Comparison of ENCODE assay signal across 8 mouse cellular contexts in genomic region chrX:105921421-105921820, GRCm38 (mm10). TPM values are rescaled to one million over a fixed set of nuclear protein-coding genes. Genes with fewer than 3 reads are reported as not detected.
DNase-seq lines count a peak whose midpoint lies in the region; ATAC-seq lines count a peak whose summit lies in the region.

No protein-coding gene starts in this region.

- no peak overlapping the region for H3K4me3 ChIP-seq in limb, embryonic 11.5 days (ENCODE audit: low read depth, low read length)
- no peak overlapping the region for H3K4me3 ChIP-seq in limb, embryonic 10.5 days
- no peak overlapping the region for H3K4me3 ChIP-seq in midbrain, embryonic 13.5 days (replicated peaks)
- no peak overlapping the region for H3K4me3 ChIP-seq in intestine, embryonic 15.5 days (replicated peaks)

- WGBS in limb, embryonic 11.5 days, result 97% methylated on average over 2 of the region's 2 CpGs
- 91% methylated on average over 2 of the region's 2 CpGs for WGBS in limb, embryonic 10.5 days
- 95% methylated on average over 2 of the region's 2 CpGs for WGBS in midbrain, embryonic 13.5 days
- 87% methylated on average over 2 of the region's 2 CpGs for WGBS in intestine, embryonic 15.5 days

- H3K36me3 ChIP-seq in limb, embryonic 11.5 days (ENCODE audit: control insufficient read depth, insufficient read depth, low read length), result 0 out of 2 replicates have a peak, but pooled peaks cover 2% of the 10 kb centered on the region
- peaks cover 34% of the 10 kb centered on the region for H3K36me3 ChIP-seq in limb, embryonic 10.5 days
- H3K36me3 ChIP-seq in midbrain, embryonic 13.5 days, result peaks cover 2% of the 10 kb centered on the region; the same call in 1 of the 2 replicates
- H3K36me3 ChIP-seq in intestine, embryonic 15.5 days, result no peaks in the 10 kb centered on the region

- no peak overlapping the region for H3K9ac ChIP-seq in limb, embryonic 11.5 days (ENCODE audit: low read length)
- H3K9ac ChIP-seq in midbrain, embryonic 13.5 days (replicated peaks), result no peak overlapping the region
- no peak overlapping the region for H3K9ac ChIP-seq in intestine, embryonic 15.5 days

- H3K4me1 ChIP-seq in limb, embryonic 11.5 days (ENCODE audit: control insufficient read depth, insufficient read depth, low read length), result no peaks in the 10 kb centered on the region
- H3K4me1 ChIP-seq in limb, embryonic 10.5 days, result no peaks in the 10 kb centered on the region
- peaks cover 6% of the 10 kb centered on the region for H3K4me1 ChIP-seq in midbrain, embryonic 13.5 days (replicated peaks)
- H3K4me1 ChIP-seq in intestine, embryonic 15.5 days (replicated peaks), result no peaks in the 10 kb centered on the region

- no peak for ATAC-seq in limb, embryonic 11.5 days (ENCODE audit: insufficient number of reproducible peaks, low FRiP score, low TSS enrichment, low read depth)
- ATAC-seq in midbrain, embryonic 13.5 days, result no peak
- no peak for ATAC-seq in intestine, embryonic 15.5 days

- H3K9me3 ChIP-seq in limb, embryonic 11.5 days (ENCODE audit: control insufficient read depth, low read length), result no peaks in the 10 kb centered on the region
- H3K9me3 ChIP-seq in limb, embryonic 10.5 days (replicated peaks), result no peaks in the 10 kb centered on the region
- no peaks in the 10 kb centered on the region for H3K9me3 ChIP-seq in midbrain, embryonic 13.5 days
- H3K9me3 ChIP-seq in intestine, embryonic 15.5 days, result no peaks in the 10 kb centered on the region

- no peak overlapping the region for H3K4me2 ChIP-seq in limb, embryonic 11.5 days (ENCODE audit: low read depth, severe bottlenecking)
- H3K4me2 ChIP-seq in midbrain, embryonic 13.5 days (replicated peaks), result no peak overlapping the region
- no peak overlapping the region for H3K4me2 ChIP-seq in intestine, embryonic 15.5 days (replicated peaks)

- no peaks in the 10 kb centered on the region for H3K27me3 ChIP-seq in limb, embryonic 11.5 days (ENCODE audit: control insufficient read depth, insufficient read depth, low read length)
- H3K27me3 ChIP-seq in limb, embryonic 10.5 days (ENCODE audit: low read depth, poor library complexity, severe bottlenecking), result no peaks in the 10 kb centered on the region
- H3K27me3 ChIP-seq in midbrain, embryonic 13.5 days, result no peaks in the 10 kb centered on the region
- H3K27me3 ChIP-seq in intestine, embryonic 15.5 days (replicated peaks), result no peaks in the 10 kb centered on the region

- peak; percentile 13 to 56 for DNase-seq in cerebellum, postnatal 14 days
- DNase-seq in cerebellum, adult 8-10 months, result no peak
- DNase-seq in limb, embryonic 11.5 days (ENCODE audit: low spot score), result peak; percentile 24
- DNase-seq in limb, embryonic 10.5 days (ENCODE audit: low spot score), result no peak
- peak; percentile 35 for DNase-seq in c-Kit-negative CD71-positive TER-119-positive erythroid progenitor cells, embryonic 14.5 days (ENCODE audit: low read depth, low spot score)
- DNase-seq in retina, postnatal 1 day, result peak; percentile 26

- H3K27ac ChIP-seq in limb, embryonic 11.5 days (replicated peaks; ENCODE audit: low read depth, low read length), result no peak overlapping the region
- H3K27ac ChIP-seq in limb, embryonic 10.5 days, result no peak overlapping the region
- H3K27ac ChIP-seq in midbrain, embryonic 13.5 days, result no peak overlapping the region
- H3K27ac ChIP-seq in intestine, embryonic 15.5 days, result no peak overlapping the region

RNA-seq across cellular contexts. Expression of gene Atrx, which starts 7.8 kb away (rescaled TPM):
- 216 and 244 TPM in 2 replicates for polyA plus RNA-seq in limb, embryonic 11.5 days (2014; fragmentation: Nextera tagmentation; extraction: Ambion mirVana)
- 150 and 193 TPM in 2 replicates for polyA plus RNA-seq in limb, embryonic 10.5 days (2016; fragmentation: Nextera tagmentation; extraction: Ambion mirVana)
- 257 and 279 TPM in 2 replicates for polyA plus RNA-seq in midbrain, embryonic 13.5 days (2015; fragmentation: Nextera tagmentation; extraction: Ambion mirVana)
- polyA plus RNA-seq in intestine, embryonic 15.5 days (2015; fragmentation: Nextera tagmentation; extraction: Ambion mirVana), result 125 and 146 TPM in 2 replicates

Comparison
In these comparisons a context has a peak if more than half of its experiments do, and no peak if none do; other contexts are left out.
1. DNase-seq: peak in cerebellum, postnatal 14 days (2 of 2), limb, embryonic 11.5 days (single experiment), c-Kit-negative CD71-positive TER-119-positive erythroid progenitor cells, embryonic 14.5 days (single experiment) and retina, postnatal 1 day (single experiment); none in cerebellum, adult 8-10 months (single experiment) and limb, embryonic 10.5 days (single experiment).